Mouse (Mus musculus): ENCODE results near the gene Tbcd. TPM values are rescaled to one million over a fixed set of nuclear protein-coding genes. Genes with fewer than 3 reads are reported as not detected.

Tbcd gene
- polyA plus RNA-seq, 1 experiment from 2014 or later = 57.1 TPM

GRCm38 (mm10) chr11:121581856-121582255 lies 130.1 kb downstream of the Tbcd start:
- H3K9me3 ChIP-seq = no peaks in the 10 kb centered on the region
- no peak overlapping the region for H3K4me3 ChIP-seq
- H3K27me3 ChIP-seq (ENCODE audit: poor library complexity, severe bottlenecking) = no peaks in the 10 kb centered on the region
- H3K27ac ChIP-seq = no peak overlapping the region
- DNase-seq (ENCODE audit: extremely low spot score, low spot score) = no peak
- H3K36me3 ChIP-seq (replicated peaks) = peaks cover 27% of the 10 kb centered on the region
- no peaks in the 10 kb centered on the region for H3K4me1 ChIP-seq

- no peak for DNase-seq (ENCODE audit: extremely low spot score, low spot score)
- no peak overlapping the region for H3K27ac ChIP-seq
- peaks cover 74% of the 10 kb centered on the region for H3K36me3 ChIP-seq (replicated peaks)
- no peaks in the 10 kb centered on the region for H3K27me3 ChIP-seq (ENCODE audit: poor library complexity, severe bottlenecking)
- WGBS = 93% methylated on average over 6 of the region's 6 CpGs
- peaks cover 6% of the 10 kb centered on the region for H3K4me1 ChIP-seq
- no peak overlapping the region for H3K4me3 ChIP-seq
- H3K9me3 ChIP-seq = no peaks in the 10 kb centered on the region
Measured at GRCm38 (mm10) chr11:121597254-121597653, 145.5 kb downstream of the Tbcd start.

- H3K27me3 ChIP-seq (ENCODE audit: poor library complexity, severe bottlenecking) = no peaks in the 10 kb centered on the region
- no peak overlapping the region for H3K4me3 ChIP-seq
- no peak overlapping the region for H3K27ac ChIP-seq
- peaks cover 6% of the 10 kb centered on the region for H3K4me1 ChIP-seq
- H3K36me3 ChIP-seq (replicated peaks) = peaks cover 82% of the 10 kb centered on the region
- H3K9me3 ChIP-seq = no peaks in the 10 kb centered on the region
- no peak for DNase-seq (ENCODE audit: extremely low spot score, low spot score)
- 85% methylated on average over 3 of the region's 3 CpGs for WGBS
Measured at GRCm38 (mm10) chr11:121601422-121601821, 149.7 kb downstream of the Tbcd start.

GRCm38 (mm10) chr11:121605604-121606003 lies 153.9 kb downstream of the Tbcd start:
- Histone ChIP-seq H3K4me3 (no peak overlapping the region), H3K36me3 (replicated peaks) (peaks cover 85% of the 10 kb centered on the region), H3K4me1 (no peaks in the 10 kb centered on the region), H3K27ac (no peak overlapping the region), H3K27me3 (ENCODE audit: poor library complexity, severe bottlenecking) (no peaks in the 10 kb centered on the region), H3K9me3 (no peaks in the 10 kb centered on the region)
- 95% methylated on average over 6 of the region's 6 CpGs for WGBS
- DNase-seq (ENCODE audit: extremely low spot score, low spot score) = no peak

DNA sequence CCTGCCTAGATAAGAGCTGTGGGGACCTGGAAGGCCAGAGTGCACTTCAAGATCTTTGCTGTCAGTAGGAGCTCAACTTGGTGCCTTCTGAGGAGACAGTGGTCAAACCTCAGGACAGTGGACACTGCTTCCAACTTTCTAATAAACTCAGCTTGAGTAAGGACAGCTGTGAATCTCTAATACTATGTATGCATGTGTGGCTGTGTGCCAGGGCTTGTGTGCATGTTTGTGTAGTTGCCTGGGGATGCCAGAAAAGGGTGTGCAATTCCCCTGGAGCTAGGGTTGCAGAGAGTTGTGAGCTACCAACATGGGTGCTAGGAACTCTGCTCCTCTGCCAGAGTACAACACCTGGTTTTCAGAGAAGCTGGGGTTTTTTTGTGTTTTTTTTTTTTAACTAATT lies 159.2 kb downstream of the Tbcd start:
- Histone ChIP-seq H3K4me3 (no peak overlapping the region), H3K9me3 (no peaks in the 10 kb centered on the region), H3K36me3 (replicated peaks) (peaks cover 66% of the 10 kb centered on the region), H3K27me3 (ENCODE audit: poor library complexity, severe bottlenecking) (no peaks in the 10 kb centered on the region), H3K27ac (no peak overlapping the region), H3K4me1 (no peaks in the 10 kb centered on the region)
- no peak for DNase-seq (ENCODE audit: extremely low spot score, low spot score)

- no peak for DNase-seq (ENCODE audit: extremely low spot score, low spot score)
- H3K27me3 ChIP-seq (ENCODE audit: poor library complexity, severe bottlenecking) = no peaks in the 10 kb centered on the region
- peaks cover 74% of the 10 kb centered on the region for H3K36me3 ChIP-seq (replicated peaks)
- no peak overlapping the region for H3K27ac ChIP-seq
- 89% methylated on average over 3 of the region's 3 CpGs for WGBS
- no peaks in the 10 kb centered on the region for H3K4me1 ChIP-seq
- no peaks in the 10 kb centered on the region for H3K9me3 ChIP-seq
- H3K4me3 ChIP-seq = no peak overlapping the region
Measured at GRCm38 (mm10) chr11:121615961-121616485, 164.3 kb downstream of the Tbcd start.

GRCm38 (mm10) chr11:121616501-121616900 lies 164.8 kb downstream of the Tbcd start:
- Histone ChIP-seq H3K4me3 (no peak overlapping the region), H3K9me3 (no peaks in the 10 kb centered on the region), H3K27ac (no peak overlapping the region), H3K36me3 (replicated peaks) (peaks cover 76% of the 10 kb centered on the region), H3K27me3 (ENCODE audit: poor library complexity, severe bottlenecking) (no peaks in the 10 kb centered on the region), H3K4me1 (no peaks in the 10 kb centered on the region)
- no peak for DNase-seq (ENCODE audit: extremely low spot score, low spot score)

DNA sequence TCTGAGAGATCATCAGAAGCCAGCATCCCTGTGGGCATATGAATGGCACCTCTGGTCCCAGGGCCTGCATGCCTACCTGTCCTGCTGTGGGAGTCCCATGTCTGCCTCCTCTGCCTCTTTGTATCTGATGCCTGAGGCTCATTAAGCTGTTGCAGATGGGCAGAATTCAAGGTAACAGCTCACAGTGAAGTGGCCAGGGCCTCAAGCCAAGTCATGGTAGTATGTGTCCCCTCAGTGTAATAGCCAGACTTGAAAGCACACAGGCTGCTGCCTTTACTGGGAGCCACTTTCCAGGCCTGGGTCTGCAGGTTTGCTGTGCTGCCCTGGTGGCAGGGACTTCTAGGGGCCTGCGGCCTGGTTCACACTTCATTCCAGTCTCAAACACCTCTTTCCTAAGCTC lies 165.6 kb downstream of the Tbcd start:
- H3K36me3 ChIP-seq (replicated peaks) = peaks cover 81% of the 10 kb centered on the region
- 87% methylated on average over 1 of the region's 1 CpGs for WGBS
- no peak overlapping the region for H3K27ac ChIP-seq

GRCm38 (mm10) chr11:121625007-121625406 lies 173.3 kb downstream of the Tbcd start:
- no peak overlapping the region for H3K27ac ChIP-seq
- H3K36me3 ChIP-seq (replicated peaks) = peaks cover 57% of the 10 kb centered on the region
- H3K9me3 ChIP-seq = no peaks in the 10 kb centered on the region
- WGBS = 93% methylated on average over 4 of the region's 4 CpGs
- no peaks in the 10 kb centered on the region for H3K27me3 ChIP-seq (ENCODE audit: poor library complexity, severe bottlenecking)
- no peak overlapping the region for H3K4me3 ChIP-seq
- DNase-seq (ENCODE audit: extremely low spot score, low spot score) = no peak
- no peaks in the 10 kb centered on the region for H3K4me1 ChIP-seq

More for the DNA sequence above, 165.6 kb downstream of the Tbcd start:
- no peak for DNase-seq (ENCODE audit: extremely low spot score, low spot score)
- H3K4me1 ChIP-seq = no peaks in the 10 kb centered on the region
- no peak overlapping the region for H3K4me3 ChIP-seq
- no peaks in the 10 kb centered on the region for H3K27me3 ChIP-seq (ENCODE audit: poor library complexity, severe bottlenecking)
- no peaks in the 10 kb centered on the region for H3K9me3 ChIP-seq

DNA sequence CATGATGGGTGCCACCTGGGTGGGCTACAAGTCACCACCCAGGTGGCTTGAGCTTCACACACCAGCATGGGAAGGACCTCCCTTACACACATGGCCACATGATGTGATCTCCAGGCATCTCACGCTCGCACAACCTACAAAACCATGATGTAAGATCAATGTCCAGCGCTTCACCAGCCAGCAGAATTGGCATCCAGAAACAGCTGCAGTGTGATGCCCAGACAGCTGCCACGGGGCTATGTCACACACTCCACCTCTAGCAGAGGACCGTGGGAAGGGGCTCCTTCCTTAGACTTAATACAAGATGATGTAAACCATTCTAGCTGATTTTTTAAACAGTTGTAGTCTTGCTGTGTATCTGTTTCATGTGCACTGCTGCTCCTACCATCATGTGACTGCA lies 175.8 kb downstream of the Tbcd start:
- H3K4me1 ChIP-seq = no peaks in the 10 kb centered on the region
- H3K27me3 ChIP-seq (ENCODE audit: poor library complexity, severe bottlenecking) = no peaks in the 10 kb centered on the region
- no peak overlapping the region for H3K27ac ChIP-seq
- no peak overlapping the region for H3K4me3 ChIP-seq
- no peak for DNase-seq (ENCODE audit: extremely low spot score, low spot score)
- no peaks in the 10 kb centered on the region for H3K9me3 ChIP-seq
- 91% methylated on average over 5 of the region's 5 CpGs for WGBS
- peaks cover 45% of the 10 kb centered on the region for H3K36me3 ChIP-seq (replicated peaks)

- Histone ChIP-seq H3K27me3 (ENCODE audit: poor library complexity, severe bottlenecking) (no peaks in the 10 kb centered on the region), H3K4me1 (no peaks in the 10 kb centered on the region), H3K27ac (no peak overlapping the region), H3K36me3 (replicated peaks) (peaks cover 28% of the 10 kb centered on the region), H3K4me3 (no peak overlapping the region), H3K9me3 (no peaks in the 10 kb centered on the region)
- DNase-seq (ENCODE audit: extremely low spot score, low spot score) = no peak
- 92% methylated on average over 6 of the region's 6 CpGs for WGBS
Measured at GRCm38 (mm10) chr11:121629529-121629928, 177.8 kb downstream of the Tbcd start.

- Histone ChIP-seq H3K27ac (no peak overlapping the region), H3K4me1 (no peaks in the 10 kb centered on the region), H3K36me3 (replicated peaks) (peaks cover 28% of the 10 kb centered on the region), H3K9me3 (no peaks in the 10 kb centered on the region), H3K4me3 (no peak overlapping the region), H3K27me3 (ENCODE audit: poor library complexity, severe bottlenecking) (no peaks in the 10 kb centered on the region)
- no peak for DNase-seq (ENCODE audit: extremely low spot score, low spot score)
- 81% methylated on average over 4 of the region's 4 CpGs for WGBS
Measured at GRCm38 (mm10) chr11:121630406-121630805, 178.7 kb downstream of the Tbcd start.

GRCm38 (mm10) chr11:121631410-121631809 lies 179.7 kb downstream of the Tbcd start:
- H3K27me3 ChIP-seq (ENCODE audit: poor library complexity, severe bottlenecking) = no peaks in the 10 kb centered on the region
- WGBS = 95% methylated on average over 7 of the region's 7 CpGs
- H3K4me1 ChIP-seq = no peaks in the 10 kb centered on the region
- no peak overlapping the region for H3K27ac ChIP-seq
- H3K9me3 ChIP-seq = no peaks in the 10 kb centered on the region
- no peak overlapping the region for H3K4me3 ChIP-seq
- no peak for DNase-seq (ENCODE audit: extremely low spot score, low spot score)
- H3K36me3 ChIP-seq (replicated peaks) = peaks cover 28% of the 10 kb centered on the region

DNA sequence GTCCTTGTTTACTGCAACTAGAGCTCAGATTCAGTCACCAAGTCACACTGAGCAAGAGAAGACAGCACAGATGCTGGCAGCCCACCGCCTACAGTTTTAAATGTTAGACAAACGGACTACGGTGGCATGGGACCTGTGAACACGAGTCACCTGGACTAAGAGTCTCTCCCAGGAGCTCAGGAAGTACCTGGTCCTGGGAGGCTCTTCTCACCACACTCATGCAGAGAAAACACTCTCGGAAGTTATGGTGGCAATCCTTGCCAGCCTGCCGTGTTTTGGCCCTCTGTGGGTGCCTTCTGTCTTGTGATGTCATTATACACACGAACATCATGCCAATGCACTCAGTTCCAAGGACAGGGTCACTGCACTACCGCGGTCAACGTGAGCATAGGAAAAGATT lies 184.9 kb downstream of the Tbcd start:
- Histone ChIP-seq H3K4me1 (peaks cover 3% of the 10 kb centered on the region; the same call in 1 of the 2 replicates), H3K27me3 (ENCODE audit: poor library complexity, severe bottlenecking) (no peaks in the 10 kb centered on the region), H3K4me3 (no peak overlapping the region), H3K36me3 (replicated peaks) (peaks cover 36% of the 10 kb centered on the region), H3K9me3 (no peaks in the 10 kb centered on the region), H3K27ac (no peak overlapping the region)
- no peak for DNase-seq (ENCODE audit: extremely low spot score, low spot score)
- 92% methylated on average over 10 of the region's 10 CpGs for WGBS

All from forebrain, embryonic 10.5 days (tissue).